Mouse (Mus musculus) neural tube, embryonic 14.5 days (tissue): ENCODE results near the gene Ercc1. TPM values are rescaled to one million over a fixed set of nuclear protein-coding genes. Genes with fewer than 3 reads are reported as not detected.

Experiments used
- ATAC-seq: fragments of 200-750 bp; cut with Nextera tagmentation; 2 replicates; pipeline ENCODE4 v1.8.0; 2017; ENCODE audit warnings: low read depth, mild to moderate bottlenecking, moderate TSS enrichment, moderate library complexity
- H3K27ac ChIP-seq: fragments of 300-500 bp; sonication (generic); 2 replicates; pipeline ENCODE4 v1.5.1; 2014; ENCODE audit warnings: low read depth, mild to moderate bottlenecking, control low read depth, low read length, moderate library complexity, mixed read lengths
- H3K27me3 ChIP-seq: fragments of 300-500 bp; sonication (generic); 2 replicates; pipeline ENCODE4 v1.6.1; 2014; ENCODE audit warnings: low read length; ENCODE audit not compliant: control insufficient read depth, insufficient read depth
- H3K36me3 ChIP-seq: fragments of 300-500 bp; sonication (generic); 2 replicates; pipeline ENCODE4 v1.6.1; 2014; ENCODE audit warnings: low read length, mixed read lengths; ENCODE audit not compliant: control insufficient read depth, insufficient read depth
- H3K4me1 ChIP-seq: fragments of 300-500 bp; sonication (generic); 2 replicates; pipeline ENCODE4 v1.6.1; 2014; ENCODE audit warnings: low read length; ENCODE audit not compliant: control insufficient read depth, insufficient read depth
- H3K4me2 ChIP-seq: fragments of 300-500 bp; sonication (generic); 2 replicates; pipeline ENCODE4 v1.6.1; 2014; ENCODE audit warnings: mild to moderate bottlenecking, low read depth, low read length, control low read depth
- H3K4me3 ChIP-seq: fragments of 300-500 bp; sonication (generic); 2 replicates; pipeline ENCODE4 v1.5.1; 2014; ENCODE audit warnings: low read depth, low read length, control low read depth, mixed read lengths
- H3K9ac ChIP-seq: fragments of 300-500 bp; sonication (generic); replicated peaks from 2 replicates; pipeline ENCODE4 v1.6.1; 2014; ENCODE audit warnings: low read depth, mild to moderate bottlenecking, control low read depth, low read length, mixed read lengths
- H3K9me3 ChIP-seq: fragments of 300-500 bp; sonication (generic); 2 replicates; pipeline ENCODE4 v1.6.1; 2016; ENCODE audit warnings: low read length; ENCODE audit not compliant: control insufficient read depth
- WGBS: fragments of 180-500 bp; shearing (Covaris S2); extraction: QIAGEN DNeasy Blood & Tissue Kit; methylation state at CpG from one replicate; pipeline ENCODE4 v1.1.7; 2014; 5-methylcytosine and 5-hydroxymethylcytosine counted together
- polyA plus RNA-seq: library from polyadenylated mRNA; unstranded; fragments of >200 nt; fragmentation: Nextera tagmentation; extraction: Ambion mirVana; gene quantifications from 2 replicates; pipeline ENCODE4 v1.2.1, GENCODE M21; 2014

Ercc1 gene
- polyA plus RNA-seq, 1 experiment from 2014 or later, result 98.9 TPM

- Histone ChIP-seq H3K9me3 (no peaks in the 10 kb centered on the region), H3K27ac (no peak overlapping the region), H3K36me3 (no peaks in the 10 kb centered on the region), H3K27me3 (peaks cover 6% of the 10 kb centered on the region), H3K4me1 (peaks cover 24% of the 10 kb centered on the region; the same call in 1 of the 2 replicates), H3K4me3 (no peak overlapping the region), H3K9ac (no peak overlapping the region), H3K4me2 (peak overlapping the region; percentile 91)
- 17% methylated on average over 10 of the region's 10 CpGs for WGBS
- no peak for ATAC-seq
Measured at GRCm38 (mm10) chr7:19341250-19341649, 3.3 kb upstream of the Ercc1 start.

GRCm38 (mm10) chr7:19341761-19342409 is 2.7 kb upstream of the Ercc1 start:
- no peak overlapping the region for H3K27ac ChIP-seq
- H3K9ac ChIP-seq, result peak overlapping the region; percentile 34; the same call in 1 of the 2 replicates
- no peak for ATAC-seq
- no peaks in the 10 kb centered on the region for H3K9me3 ChIP-seq
- peak overlapping the region; percentile 91 for H3K4me2 ChIP-seq
- peaks cover 6% of the 10 kb centered on the region for H3K27me3 ChIP-seq
- no peaks in the 10 kb centered on the region for H3K36me3 ChIP-seq
- 1% methylated on average over 41 of the region's 41 CpGs for WGBS
- peaks cover 28% of the 10 kb centered on the region; the same call in 1 of the 2 replicates for H3K4me1 ChIP-seq
- H3K4me3 ChIP-seq, result peak overlapping the region; percentile 37

GRCm38 (mm10) chr7:19342481-19343027 is 2.0 kb upstream of the Ercc1 start:
- Histone ChIP-seq H3K4me2 (peak overlapping the region; percentile 91), H3K36me3 (no peaks in the 10 kb centered on the region), H3K4me3 (peak overlapping the region; percentile 37), H3K27ac (no peak overlapping the region), H3K9ac (0 out of 2 replicates have a peak overlapping the region, but pooled peaks have one; percentile 17), H3K27me3 (peaks cover 6% of the 10 kb centered on the region), H3K9me3 (no peaks in the 10 kb centered on the region), H3K4me1 (peaks cover 28% of the 10 kb centered on the region; the same call in 1 of the 2 replicates)
- WGBS, result under 1% methylated on average over 27 of the region's 27 CpGs
- ATAC-seq, result peak; percentile 15; the same call in 1 of the 2 replicates

GRCm38 (mm10) chr7:19343210-19343808 is 1.3 kb upstream of the Ercc1 start:
- Histone ChIP-seq H3K27ac (no peak overlapping the region), H3K27me3 (peaks cover 6% of the 10 kb centered on the region), H3K4me2 (no peak overlapping the region), H3K4me1 (peaks cover 28% of the 10 kb centered on the region; the same call in 1 of the 2 replicates), H3K4me3 (no peak overlapping the region), H3K9me3 (no peaks in the 10 kb centered on the region), H3K9ac (no peak overlapping the region), H3K36me3 (0 out of 2 replicates have a peak, but pooled peaks cover 4% of the 10 kb centered on the region)
- 3% methylated on average over 11 of the region's 11 CpGs for WGBS
- ATAC-seq, result no peak

GRCm38 (mm10) chr7:19344938-19345471 is 427 bp downstream of the Ercc1 start:
- under 1% methylated on average over 31 of the region's 31 CpGs for WGBS
- H3K27me3 ChIP-seq, result peaks cover 6% of the 10 kb centered on the region
- no peaks in the 10 kb centered on the region for H3K9me3 ChIP-seq
- ATAC-seq, result peak; percentile 94
- H3K36me3 ChIP-seq, result peaks cover 6% of the 10 kb centered on the region; the same call in 1 of the 2 replicates
- peak overlapping the region; percentile 67 for H3K9ac ChIP-seq
- peaks cover 28% of the 10 kb centered on the region; the same call in 1 of the 2 replicates for H3K4me1 ChIP-seq
- peak overlapping the region; percentile 87 for H3K27ac ChIP-seq
- H3K4me2 ChIP-seq, result peak overlapping the region; percentile 64
- H3K4me3 ChIP-seq, result peak overlapping the region; percentile 63

GRCm38 (mm10) chr7:19349188-19349915 is 4.8 kb downstream of the Ercc1 start:
- Histone ChIP-seq H3K4me1 (peaks cover 14% of the 10 kb centered on the region; the same call in 1 of the 2 replicates), H3K9ac (no peak overlapping the region), H3K27me3 (no peaks in the 10 kb centered on the region), H3K9me3 (no peaks in the 10 kb centered on the region), H3K4me2 (no peak overlapping the region), H3K4me3 (no peak overlapping the region), H3K27ac (no peak overlapping the region), H3K36me3 (peaks cover 30% of the 10 kb centered on the region)
- 90% methylated on average over 13 of the region's 13 CpGs for WGBS
- ATAC-seq, result no peak

GRCm38 (mm10) chr7:19350221-19350620 is 5.6 kb downstream of the Ercc1 start:
- Histone ChIP-seq H3K27me3 (no peaks in the 10 kb centered on the region), H3K4me2 (no peak overlapping the region), H3K9me3 (no peaks in the 10 kb centered on the region), H3K4me3 (no peak overlapping the region), H3K4me1 (peaks cover 12% of the 10 kb centered on the region; the same call in 1 of the 2 replicates), H3K9ac (no peak overlapping the region), H3K27ac (no peak overlapping the region), H3K36me3 (peaks cover 37% of the 10 kb centered on the region)
- no peak for ATAC-seq
- WGBS, result 98% methylated on average over 8 of the region's 8 CpGs

- H3K27ac ChIP-seq, result no peak overlapping the region
- H3K27me3 ChIP-seq, result no peaks in the 10 kb centered on the region
- no peak overlapping the region for H3K4me2 ChIP-seq
- no peak overlapping the region for H3K9ac ChIP-seq
- WGBS, result 90% methylated on average over 5 of the region's 5 CpGs
- peaks cover 47% of the 10 kb centered on the region for H3K36me3 ChIP-seq
- H3K9me3 ChIP-seq, result no peaks in the 10 kb centered on the region
- no peak overlapping the region for H3K4me3 ChIP-seq
- no peak for ATAC-seq
- H3K4me1 ChIP-seq, result peaks cover 10% of the 10 kb centered on the region
Measured at GRCm38 (mm10) chr7:19354991-19355390, 10.4 kb downstream of the Ercc1 start.
